ENCODE assay signal across 24 mouse cellular contexts in genomic region chr13:24065536-24065935, GRCm38 (mm10).
DNase-seq lines count a peak whose midpoint lies in the region; ATAC-seq lines count a peak whose summit lies in the region.
"Had no signal": no experiment of that assay in that cellular context is flagged by ENCODE, and none has a peak within 500 bp of the region (broad histone marks: within the 10 kb centered on the region; RNA-seq: fewer than 3 reads in every experiment).

No protein-coding gene starts in this region.

- peaks cover 7% of the 10 kb centered on the region for H3K4me1 ChIP-seq in megakaryocyte, embryonic 14.5 days
- H3K4me1 ChIP-seq in heart, embryonic 10.5 days, result peaks cover 3% of the 10 kb centered on the region; the same call in 1 of the 2 replicates
- H3K4me1 ChIP-seq: embryonic facial prominence, embryonic 12.5 days had no signal

- 57% methylated on average over 1 of the region's 1 CpGs for WGBS in heart, embryonic 10.5 days

- H3K36me3 ChIP-seq in megakaryocyte, embryonic 14.5 days (replicated peaks; ENCODE audit: low read length), result peaks cover 4% of the 10 kb centered on the region
- H3K36me3 ChIP-seq in heart, embryonic 10.5 days, result peaks cover 2% of the 10 kb centered on the region; the same call in 1 of the 2 replicates

- H3K27me3 ChIP-seq in megakaryocyte, embryonic 14.5 days (replicated peaks), result peaks cover 3% of the 10 kb centered on the region
- H3K27me3 ChIP-seq in heart, embryonic 10.5 days (ENCODE audit: insufficient read depth, poor library complexity, severe bottlenecking), result no peaks in the 10 kb centered on the region
- H3K27me3 ChIP-seq: CH12.LX; embryonic facial prominence, embryonic 12.5 days; forebrain, embryonic 13.5 days; forebrain, embryonic 15.5 days had no signal

- peak overlapping the region; percentile 77 for H3K4me3 ChIP-seq in megakaryocyte, embryonic 14.5 days (replicated peaks)
- H3K4me3 ChIP-seq in heart, embryonic 10.5 days, result no peak overlapping the region
- H3K4me3 ChIP-seq: embryonic facial prominence, embryonic 10.5 days; embryonic facial prominence, embryonic 12.5 days; forebrain, embryonic 13.5 days; forebrain, embryonic 15.5 days had no signal

- intact Hi-C loops in heart, postnatal 25 days (cut with DNase I), result no loop called here

- no peaks in the 10 kb centered on the region for H3K9me3 ChIP-seq in megakaryocyte, embryonic 14.5 days
- no peaks in the 10 kb centered on the region for H3K9me3 ChIP-seq in heart, embryonic 10.5 days
- H3K9me3 ChIP-seq: embryonic facial prominence, embryonic 10.5 days; embryonic facial prominence, embryonic 12.5 days; forebrain, embryonic 13.5 days; forebrain, embryonic 15.5 days had no signal

- ATAC-seq in megakaryocyte, adult 5-6 weeks (ENCODE audit: poor library complexity, severe bottlenecking), result no peak
- ATAC-seq in granulocyte monocyte progenitor cell, adult 5-6 weeks (replicated peaks; ENCODE audit: poor library complexity, severe bottlenecking), result peak; percentile 52
- ATAC-seq: CD4-positive, CD25-positive, alpha-beta regulatory T cell, adult 4 months; forebrain, embryonic 13.5 days; forebrain, embryonic 15.5 days; forebrain, postnatal 0 days had no signal

- DNase-seq in ES-CJ7 (ENCODE audit: low read depth, low spot score) (peak; percentile 11), ZHBTc4 (ENCODE audit: low read depth, low spot score) (peak; percentile 22)
- no peak for DNase-seq in lung, postnatal 36 days
- DNase-seq in heart, embryonic 10.5 days (ENCODE audit: low spot score), result no peak
- no peak for DNase-seq in heart, postnatal 25 days (ENCODE audit: low spot score)
- DNase-seq: adrenal gland, adult 2 months; adrenal gland, postnatal 10 days; adrenal gland, postnatal 25 days; cerebellum, adult 11 months; cerebellum, adult 18-20 months; cerebellum, adult 8-10 months; cerebellum, adult 9-11 months; cerebellum, postnatal 14 days; cerebellum, postnatal 36 days; forebrain, postnatal 0 days had no signal

- H3K27ac ChIP-seq in heart, embryonic 10.5 days, result no peak overlapping the region
- H3K27ac ChIP-seq: embryonic facial prominence, embryonic 10.5 days; embryonic facial prominence, embryonic 12.5 days; forebrain, embryonic 13.5 days; forebrain, embryonic 15.5 days had no signal

Comparison
In these comparisons a context has a peak if more than half of its experiments do, and no peak if none do; other contexts are left out.
1. DNase-seq: peak in ES-CJ7 (single experiment) and ZHBTc4 (single experiment); none in lung, postnatal 36 days (single experiment), heart, embryonic 10.5 days (single experiment) and heart, postnatal 25 days (single experiment).